Mouse (Mus musculus) forebrain, postnatal 0 days (tissue): ENCODE measurements around the gene Dock3. TPM values are rescaled to one million over a fixed set of nuclear protein-coding genes. Genes with fewer than 3 reads are reported as not detected.

Source experiments
- ATAC-seq: fragments of 200-750 bp; cut with Nextera tagmentation; 2 replicates; pipeline ENCODE4 v1.8.0; 2017; ENCODE audit warnings: mild to moderate bottlenecking, moderate library complexity
- DNase-seq: peaks from one replicate; pipeline ENCODE4 v3.0.0-alpha.2; 2015
- H3K27ac ChIP-seq: fragments of 300-500 bp; sonication (generic); 2 replicates; pipeline ENCODE4 v1.5.1; 2014; ENCODE audit warnings: low read depth, mild to moderate bottlenecking, antibody characterized with exemption, low read length, moderate library complexity, mixed read lengths
- H3K27me3 ChIP-seq: fragments of 300-500 bp; sonication (generic); 2 replicates; pipeline ENCODE4 v1.6.1; 2014; ENCODE audit warnings: mild to moderate bottlenecking, low read length, mixed read lengths; ENCODE audit not compliant: insufficient read depth
- H3K36me3 ChIP-seq: fragments of 300-500 bp; sonication (generic); 2 replicates; pipeline ENCODE4 v1.6.1; 2014; ENCODE audit warnings: mild to moderate bottlenecking, moderate library complexity; ENCODE audit not compliant: insufficient read depth
- H3K4me1 ChIP-seq: fragments of 300-500 bp; sonication (generic); 2 replicates; pipeline ENCODE4 v1.6.1; 2014; ENCODE audit warnings: antibody characterized with exemption; ENCODE audit not compliant: insufficient read depth
- H3K4me2 ChIP-seq: fragments of 300-500 bp; sonication (generic); 2 replicates; pipeline ENCODE4 v1.6.1; 2014; ENCODE audit warnings: low read depth, mild to moderate bottlenecking, moderate library complexity
- H3K4me3 ChIP-seq: fragments of 300-500 bp; sonication (generic); 2 replicates; pipeline ENCODE4 v1.5.1; 2014; ENCODE audit warnings: low read depth, low read length, mixed read lengths
- H3K9ac ChIP-seq: fragments of 300-500 bp; sonication (generic); 2 replicates; pipeline ENCODE4 v1.6.1; 2014; ENCODE audit warnings: mild to moderate bottlenecking
- H3K9me3 ChIP-seq: fragments of 300-500 bp; sonication (generic); 2 replicates; pipeline ENCODE4 v1.6.1; 2016; ENCODE audit warnings: low read length
- CTCF ChIP-seq: sonication (generic); IDR thresholded peaks from 2 replicates; pipeline ENCODE4 v1.5.1; 2016; ENCODE audit warnings: antibody characterized with exemption, control low read depth, low read depth
- WGBS: fragments of 180-500 bp; shearing (Covaris S2); extraction: QIAGEN DNeasy Blood & Tissue Kit; methylation state at CpG from one replicate; pipeline ENCODE4 v1.1.7; 2014; 5-methylcytosine and 5-hydroxymethylcytosine counted together
- polyA plus RNA-seq: library from polyadenylated mRNA; unstranded; fragments of >200 nt; fragmentation: Nextera tagmentation; extraction: Ambion mirVana; gene quantifications from 2 replicates; pipeline ENCODE4 v1.2.1, GENCODE M21; 2015
- total RNA-seq: library from RNA; depleted of rRNA; stranded (reverse); fragments of >200 nt; gene quantifications from 2 replicates; pipeline ENCODE4 v1.2.3, GENCODE M21; 2014

The Dock3 gene
- total and polyA plus RNA-seq, 2 experiments from 2014 or later, result 21.3 to 53.7 TPM

- DNase-seq (no peak), ATAC-seq (no peak)
- Histone ChIP-seq H3K4me3 (peak overlapping the region; percentile 87), H3K9ac (peak overlapping the region; percentile 87), H3K4me1 (peaks cover 8% of the 10 kb centered on the region; the same call in 1 of the 2 replicates), H3K27me3 (no peaks in the 10 kb centered on the region), H3K36me3 (peaks cover 32% of the 10 kb centered on the region), H3K27ac (no peak overlapping the region), H3K9me3 (no peaks in the 10 kb centered on the region), H3K4me2 (peak overlapping the region; percentile 68)
- no peak for TF ChIP-seq CTCF
- 65% methylated on average over 8 of the region's 8 CpGs for WGBS
Measured at GRCm38 (mm10) chr9:106890496-106891240, 341.0 kb downstream of the Dock3 start.

- DNase-seq (no peak), ATAC-seq (no peak)
- H3K9ac ChIP-seq, result no peak overlapping the region
- H3K36me3 ChIP-seq, result peaks cover 24% of the 10 kb centered on the region
- peaks cover 20% of the 10 kb centered on the region for H3K4me1 ChIP-seq
- H3K9me3 ChIP-seq, result no peaks in the 10 kb centered on the region
- no peak overlapping the region for H3K4me2 ChIP-seq
- no peak overlapping the region for H3K27ac ChIP-seq
- H3K27me3 ChIP-seq, result no peaks in the 10 kb centered on the region
- no peak overlapping the region for H3K4me3 ChIP-seq
- TF ChIP-seq CTCF, result no peak
- WGBS, result 87% methylated on average over 9 of the region's 9 CpGs
Measured at GRCm38 (mm10) chr9:106889321-106889720, 342.4 kb downstream of the Dock3 start.

GRCm38 (mm10) chr9:106888346-106888745 lies 343.4 kb downstream of the Dock3 start:
- Histone ChIP-seq H3K4me1 (peaks cover 28% of the 10 kb centered on the region), H3K4me2 (no peak overlapping the region), H3K36me3 (peaks cover 30% of the 10 kb centered on the region), H3K4me3 (no peak overlapping the region), H3K27ac (no peak overlapping the region), H3K27me3 (no peaks in the 10 kb centered on the region), H3K9ac (no peak overlapping the region), H3K9me3 (no peaks in the 10 kb centered on the region)
- no peak for DNase-seq
- 94% methylated on average over 3 of the region's 3 CpGs for WGBS
- TF ChIP-seq CTCF, result no peak
- no peak for ATAC-seq

GRCm38 (mm10) chr9:106886828-106887702 lies 344.6 kb downstream of the Dock3 start, which contains the start of gene Rbm15b:
Rbm15b (minus strand) TSS chr9:106887428.
- Histone ChIP-seq H3K9me3 (no peaks in the 10 kb centered on the region), H3K27me3 (no peaks in the 10 kb centered on the region), H3K4me2 (peak within 1 kb of the TSS; percentile 93), H3K4me1 (peaks cover 34% of the 10 kb centered on the region), H3K4me3 (peak within 1 kb of the TSS; percentile 85), H3K9ac (peak within 1 kb of the TSS; percentile 92), H3K27ac (peak within 1 kb of the TSS; percentile 95), H3K36me3 (peaks cover 43% of the 10 kb centered on the region)
- peak; percentile 100 for DNase-seq
- WGBS, result 4% methylated on average over 84 of the region's 101 CpGs
- ATAC-seq, result peak; percentile 78
- TF ChIP-seq CTCF, result peak; percentile 89

- H3K36me3 ChIP-seq, result peaks cover 52% of the 10 kb centered on the region
- H3K9ac ChIP-seq, result peak overlapping the region; percentile 92
- H3K9me3 ChIP-seq, result no peaks in the 10 kb centered on the region
- peak overlapping the region; percentile 93 for H3K4me2 ChIP-seq
- peaks cover 34% of the 10 kb centered on the region for H3K4me1 ChIP-seq
- peak overlapping the region; percentile 85 for H3K4me3 ChIP-seq
- peak overlapping the region; percentile 95 for H3K27ac ChIP-seq
- no peak for TF ChIP-seq CTCF
- H3K27me3 ChIP-seq, result no peaks in the 10 kb centered on the region
- DNase-seq, result peak; percentile 54
- peak; percentile 5; the same call in 1 of the 2 replicates for ATAC-seq
- WGBS, result 2% methylated on average over 95 of the region's 107 CpGs
Measured at GRCm38 (mm10) chr9:106885901-106886731, 345.6 kb downstream of the Dock3 start.
